Mouse (Mus musculus) Muller cell, postnatal 12 days (primary cell): ENCODE measurements at regions not wholly inside any gene's neighbourhood (a gene's known extent, or its start where the extent isn't known, plus 50 kb on each side); places are given as distances from the start of the nearest gene placed in this dataset.
A peak's percentile ranks its signal among the peaks of the same experiment; 100 is the strongest.

Experiments
- DNase-seq: peaks from one replicate; pipeline ENCODE4 v3.0.0-alpha.2; 2015; ENCODE audit errors: inconsistent ontology term

GRCm38 (mm10) chr15:36719241-36719640 is 288.3 kb downstream of the Zfp706 start:
- no peak for DNase-seq

- no peak for DNase-seq
These were observed 289.7 kb downstream of the Zfp706 start for GRCm38 (mm10) chr15:36717835-36718234.

DNA sequence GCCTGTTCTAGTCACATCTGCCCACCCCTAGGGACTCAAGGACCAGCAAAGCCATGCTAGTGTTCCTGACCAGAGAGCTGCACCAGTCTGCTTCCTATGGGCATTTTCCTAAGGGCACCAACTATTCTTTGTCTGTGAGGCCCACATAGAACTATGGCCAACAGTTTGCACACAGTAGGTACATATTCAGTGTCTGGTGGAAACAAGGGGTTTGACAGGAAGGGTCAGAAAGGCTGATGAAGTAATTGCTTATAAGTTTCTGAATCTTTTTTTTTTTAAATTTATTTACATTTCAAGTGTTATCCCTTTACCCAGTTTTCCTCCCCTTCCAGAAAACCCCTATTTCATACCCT is 290.9 kb downstream of the Zfp706 start:
- no peak for DNase-seq

DNA sequence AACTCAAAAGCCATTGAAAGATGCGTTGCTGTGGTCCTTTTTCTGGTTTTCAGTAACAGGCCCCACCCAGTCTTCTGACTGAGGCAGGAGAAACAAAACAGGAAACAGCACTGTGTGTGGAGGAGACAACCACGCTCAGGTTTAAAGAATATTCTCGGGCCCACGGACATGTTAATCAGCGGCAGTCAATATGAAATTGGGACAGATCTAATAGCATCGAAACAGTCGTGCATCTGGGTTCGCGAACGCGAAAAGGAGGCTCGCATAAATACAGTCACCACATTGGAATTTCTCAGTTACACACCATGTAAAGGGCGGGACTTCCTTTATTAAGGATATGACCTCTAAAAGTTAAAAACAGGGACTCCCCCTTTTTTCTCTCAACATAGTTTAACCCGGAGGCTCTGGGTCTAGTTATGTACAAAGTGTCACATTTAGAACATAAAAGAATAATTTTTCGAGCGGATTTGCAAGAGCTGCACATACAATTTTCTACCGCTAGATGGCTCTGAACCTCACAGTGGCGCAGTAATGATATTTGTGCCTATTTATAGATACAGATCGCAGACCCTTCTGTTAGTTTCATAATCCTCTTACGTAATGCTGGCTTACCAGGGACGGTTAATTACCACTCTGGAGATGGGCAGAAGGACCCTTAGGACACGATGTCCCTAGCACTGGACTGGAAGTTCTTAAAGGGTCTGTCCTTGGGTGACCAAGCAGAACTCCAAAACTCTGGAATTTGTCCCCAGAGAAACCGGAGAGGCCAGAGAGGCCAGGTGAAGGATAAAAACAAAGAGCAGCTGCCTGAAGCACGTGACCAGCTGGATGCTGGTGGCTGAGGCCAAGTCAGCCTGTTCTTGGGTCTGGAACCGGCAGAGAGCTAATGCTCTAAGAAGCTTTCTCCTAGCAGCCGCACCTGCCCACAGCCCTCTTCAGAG is 291.6 kb downstream of the Zfp706 start:
- peak; percentile 85 for DNase-seq

DNA sequence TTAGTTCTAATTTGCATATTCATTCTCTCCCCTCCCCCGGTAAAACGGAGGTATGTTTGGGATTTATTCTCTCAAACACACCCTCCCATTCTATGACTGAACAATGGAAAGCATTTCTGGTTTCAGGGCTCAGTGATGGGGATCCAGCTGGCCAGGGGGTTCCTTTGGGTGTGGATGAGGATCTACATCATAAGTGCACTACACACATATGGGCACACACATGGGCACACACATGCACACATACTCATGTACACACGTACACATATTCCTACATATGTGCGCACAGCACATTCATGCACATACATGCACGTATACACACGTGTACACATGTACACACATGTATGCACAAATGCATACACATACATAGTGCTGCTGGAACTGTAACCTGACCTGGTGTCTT is 292.4 kb downstream of the Zfp706 start:
- no peak for DNase-seq

- no peak for DNase-seq
These were observed 297.8 kb downstream of the Zfp706 start for GRCm38 (mm10) chr15:36709788-36710187.

- no peak for DNase-seq
These were observed 299.1 kb downstream of the Zfp706 start for GRCm38 (mm10) chr15:36708471-36708870.

- peak; percentile 50 for DNase-seq
These were observed 301.6 kb downstream of the Zfp706 start for GRCm38 (mm10) chr15:36705990-36706389.

DNA sequence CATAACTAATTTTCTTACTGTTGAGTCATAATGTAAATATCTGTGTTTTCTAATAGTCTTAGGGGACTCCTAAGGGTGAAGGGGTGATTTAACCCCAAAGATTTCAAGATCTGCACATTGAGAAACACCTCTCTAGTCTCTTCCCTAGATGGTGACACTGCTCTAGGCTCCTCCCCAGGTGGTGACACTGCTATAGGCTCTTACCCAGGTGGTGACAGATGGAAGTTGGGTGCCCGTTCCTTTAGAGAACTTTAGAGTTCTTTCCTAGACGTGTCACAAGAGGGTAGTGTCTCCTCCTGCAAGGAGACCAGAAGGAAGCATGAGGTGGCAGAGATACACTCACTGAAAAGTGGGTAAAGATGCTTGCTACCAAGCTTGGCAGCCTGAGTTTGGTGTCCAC is 302.2 kb downstream of the Zfp706 start:
- no peak for DNase-seq

GRCm38 (mm10) chr15:36701846-36702245 is 305.7 kb downstream of the Zfp706 start:
- DNase-seq = no peak

GRCm38 (mm10) chr15:36700196-36700595 is 307.4 kb downstream of the Zfp706 start:
- no peak for DNase-seq

- peak; percentile 29 for DNase-seq
These were observed 312.1 kb downstream of the Zfp706 start for GRCm38 (mm10) chr15:36695199-36696129.

DNA sequence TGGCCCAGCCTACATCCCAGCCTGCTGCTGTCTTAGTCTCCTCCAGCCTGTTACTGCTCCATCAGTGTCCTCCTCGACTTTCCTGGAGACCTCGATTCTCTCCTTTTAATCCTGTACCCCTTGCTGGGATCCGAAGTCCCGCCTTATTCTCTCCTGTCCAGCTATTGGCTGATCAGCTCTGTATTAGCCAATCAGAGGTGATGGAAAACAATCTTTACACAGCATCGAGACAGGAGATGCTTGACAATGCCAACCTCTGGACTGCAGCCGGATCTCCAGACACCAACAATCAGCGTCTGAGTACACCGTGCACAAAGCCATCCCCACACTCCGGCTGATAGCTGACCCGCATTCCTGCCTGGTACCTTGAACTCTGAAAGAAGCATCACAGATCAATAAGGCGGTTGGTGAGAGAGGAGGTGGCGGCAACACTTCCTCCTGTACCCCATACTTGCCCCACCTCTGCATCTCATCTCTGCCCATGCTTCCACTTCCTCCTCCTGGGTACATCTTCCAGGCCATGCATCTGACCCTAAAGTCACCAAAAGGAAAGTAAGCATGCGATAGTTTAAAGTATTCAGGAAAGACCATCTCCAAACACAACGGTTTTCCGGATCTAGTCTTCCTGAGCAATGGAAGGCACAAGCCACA is 316.4 kb downstream of the Zfp706 start:
- no peak for DNase-seq

DNA sequence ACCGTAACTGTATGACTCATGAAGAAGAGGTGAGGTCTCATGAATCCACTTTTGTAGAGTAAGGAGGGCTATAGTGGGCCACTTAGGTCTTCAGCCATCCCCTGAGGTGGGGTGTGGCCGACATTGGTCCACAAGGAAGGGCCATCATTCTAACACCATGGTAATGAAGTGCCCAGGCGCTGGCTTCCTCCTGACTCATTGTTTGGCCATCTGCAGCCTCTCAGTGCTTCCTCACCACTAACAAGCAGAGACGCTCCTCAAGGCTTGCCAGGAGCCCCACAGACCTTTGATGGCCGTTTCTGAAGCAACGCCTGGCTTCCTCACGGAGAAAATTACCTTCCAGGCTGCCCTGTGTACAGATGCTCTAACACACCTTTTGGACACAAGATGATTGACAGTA is 317.7 kb downstream of the Zfp706 start:
- DNase-seq = no peak

GRCm38 (mm10) chr15:36689301-36689700 is 318.3 kb downstream of the Zfp706 start:
- no peak for DNase-seq

DNA sequence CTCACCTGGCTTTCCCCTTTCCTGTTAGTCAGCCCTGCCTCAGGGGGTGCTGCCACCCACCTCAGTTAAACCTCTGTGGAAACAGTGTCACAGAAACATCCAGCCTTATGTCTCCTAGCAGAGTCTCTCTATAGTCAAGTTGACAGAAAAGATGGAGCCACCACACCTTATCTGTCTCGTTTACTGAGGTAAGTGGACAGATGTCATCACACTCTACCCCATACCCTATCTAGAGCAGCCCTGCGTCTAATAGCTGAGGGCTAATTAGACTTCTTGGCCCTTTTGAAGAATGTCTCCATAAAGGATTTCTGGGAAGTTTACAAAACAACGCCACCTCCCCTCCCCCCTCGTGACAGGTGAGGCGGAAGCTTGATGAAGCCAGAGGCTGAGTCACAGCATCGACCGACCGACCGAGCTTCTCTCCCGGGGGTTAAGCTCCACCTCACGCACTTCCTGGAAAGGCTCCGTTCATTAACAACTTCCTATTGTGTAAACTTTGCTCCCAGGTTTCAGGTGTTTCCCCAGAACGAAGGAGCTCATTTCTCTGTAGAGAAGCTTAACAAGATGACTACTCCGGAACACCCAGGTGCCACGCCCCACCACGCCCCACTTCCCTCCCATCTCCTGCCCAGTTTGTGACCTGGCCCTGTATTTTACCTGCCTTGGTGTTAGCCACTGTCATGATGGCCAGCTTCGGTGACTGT is 319.4 kb downstream of the Zfp706 start:
- DNase-seq = peak; percentile 33

DNA sequence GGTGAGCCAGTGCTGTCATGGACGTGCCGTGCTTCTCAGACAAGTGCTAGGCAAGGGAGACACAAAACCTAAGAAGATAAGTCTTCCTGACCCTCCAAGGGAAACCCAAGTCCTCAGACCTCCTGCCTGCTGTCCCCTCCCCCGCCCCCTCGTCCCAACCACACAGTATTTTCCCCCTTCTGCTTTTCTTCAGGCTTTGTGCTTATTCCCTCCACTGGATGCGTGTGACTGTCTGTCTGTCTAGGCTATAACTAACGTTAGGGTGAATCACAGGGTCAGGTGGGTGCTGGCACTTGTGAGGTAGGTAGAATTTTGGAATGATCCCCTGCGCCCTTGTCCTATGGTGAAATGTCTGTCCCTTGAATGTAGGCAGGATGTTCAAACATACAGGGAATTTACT is 322.9 kb downstream of the Zfp706 start:
- DNase-seq = no peak

DNA sequence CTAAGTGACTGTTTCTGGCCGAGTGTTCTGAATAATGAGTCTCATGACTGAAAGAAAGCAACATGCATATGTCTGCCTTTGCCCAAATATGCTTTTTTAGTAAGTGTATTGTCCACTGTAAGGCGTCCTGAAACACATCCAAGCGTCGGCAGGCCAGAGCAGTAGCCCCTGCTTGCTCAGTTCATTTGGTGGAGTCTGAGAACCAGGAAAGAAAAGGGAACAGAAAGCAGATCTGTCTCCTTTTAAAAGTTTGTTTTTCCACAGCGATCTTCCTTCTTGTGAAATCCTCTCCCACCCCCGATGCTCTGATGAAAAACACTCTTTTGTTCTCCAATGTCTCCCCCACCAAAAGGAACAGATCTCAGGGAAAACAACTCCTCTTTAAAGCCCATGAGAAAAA is 324.7 kb downstream of the Zfp706 start:
- no peak for DNase-seq

DNA sequence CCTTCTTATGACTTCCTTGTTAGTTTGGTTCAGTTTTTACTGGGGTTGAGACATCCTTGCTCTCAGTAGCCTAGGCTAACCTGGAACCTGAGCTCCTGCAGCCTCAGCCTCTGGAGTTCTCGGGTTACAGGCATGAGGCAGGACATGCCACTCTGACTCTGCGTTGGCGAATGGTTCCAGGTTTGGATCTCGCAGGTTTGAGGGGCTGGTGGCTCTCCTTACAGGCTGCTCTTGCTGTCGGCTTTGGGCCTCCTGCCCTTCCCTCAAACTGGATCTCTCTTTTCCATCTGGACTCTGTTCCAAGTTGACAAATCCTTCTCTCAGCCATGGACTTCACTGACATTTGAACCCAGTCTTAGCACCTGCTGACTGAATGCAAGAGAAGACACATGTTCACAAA is 325.4 kb downstream of the Zfp706 start:
- DNase-seq = no peak

DNA sequence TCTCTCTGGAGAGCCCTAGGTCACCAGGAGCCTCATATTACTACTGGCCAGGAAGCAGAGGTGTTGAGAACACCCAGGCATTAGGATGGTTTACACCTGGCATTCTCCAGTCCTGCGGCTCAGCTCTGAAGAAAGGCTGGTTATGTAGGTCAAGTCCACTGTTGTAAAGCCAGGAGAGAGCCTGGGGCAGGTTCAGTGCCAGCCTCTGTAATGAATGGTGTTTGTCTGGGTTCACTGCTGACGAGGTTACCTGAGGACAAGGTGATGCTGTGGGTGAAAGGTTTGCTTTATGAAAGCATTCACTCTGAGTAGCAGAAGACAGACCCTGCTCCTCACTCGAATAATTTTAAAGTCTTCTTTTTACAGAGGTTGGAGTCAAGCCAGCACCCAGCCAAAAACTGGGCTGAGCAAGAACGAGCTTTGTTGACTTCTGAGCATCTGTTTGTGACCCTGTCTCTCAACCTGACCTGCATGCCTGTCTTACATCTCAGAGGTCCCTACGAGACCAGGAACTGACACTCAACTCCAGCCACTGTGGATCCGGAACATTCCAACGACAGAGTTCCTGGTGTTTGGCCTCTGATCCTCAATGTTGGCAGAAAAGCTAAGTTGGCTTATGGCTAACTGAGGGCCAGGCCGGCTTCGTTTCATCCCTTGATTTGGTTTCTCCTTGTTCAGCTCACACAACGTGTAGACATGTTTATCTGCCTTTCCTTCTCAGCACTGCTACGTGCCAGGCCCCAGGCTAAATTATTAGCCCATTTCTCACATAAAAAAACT is 327.0 kb downstream of the Zfp706 start:
- no peak for DNase-seq

GRCm38 (mm10) chr15:36679577-36679976 is 328.0 kb downstream of the Zfp706 start:
- no peak for DNase-seq
